Mouse (Mus musculus) midbrain, embryonic 14.5 days (tissue): ENCODE results near the gene Prn. TPM values are rescaled to one million over a fixed set of nuclear protein-coding genes. Genes with fewer than 3 reads are reported as not detected.

ENCODE experiments used
- ATAC-seq: fragments of 200-750 bp; cut with Nextera tagmentation; 2 replicates; pipeline ENCODE4 v1.8.0; 2017; ENCODE audit warnings: moderate number of reproducible peaks, moderate library complexity; ENCODE audit not compliant: low FRiP score, low TSS enrichment
- DNase-seq: peaks from one replicate; pipeline ENCODE4 v3.0.0-alpha.2; 2015
- H3K27ac ChIP-seq: fragments of 300-500 bp; sonication (generic); replicated peaks from 2 replicates; pipeline ENCODE4 v1.5.1; 2014; ENCODE audit warnings: mild to moderate bottlenecking, low read depth, low read length, moderate library complexity
- H3K27me3 ChIP-seq: fragments of 300-500 bp; sonication (generic); 2 replicates; pipeline ENCODE4 v1.6.1; 2014; ENCODE audit warnings: low read length, control low read depth, mixed read lengths; ENCODE audit not compliant: control insufficient read depth, insufficient read depth
- H3K36me3 ChIP-seq: fragments of 300-500 bp; sonication (generic); 2 replicates; pipeline ENCODE4 v1.6.1; 2014; ENCODE audit warnings: low read length, control low read depth; ENCODE audit not compliant: control insufficient read depth, insufficient read depth
- H3K4me1 ChIP-seq: fragments of 300-500 bp; sonication (generic); 2 replicates; pipeline ENCODE4 v1.6.1; 2014; ENCODE audit warnings: mild to moderate bottlenecking, antibody characterized with exemption, low read length, control low read depth; ENCODE audit not compliant: control insufficient read depth, insufficient read depth
- H3K4me2 ChIP-seq: fragments of 300-500 bp; sonication (generic); 2 replicates; pipeline ENCODE4 v1.6.1; 2014; ENCODE audit warnings: mild to moderate bottlenecking, low read length, moderate library complexity
- H3K4me3 ChIP-seq: fragments of 300-500 bp; sonication (generic); replicated peaks from 2 replicates; pipeline ENCODE4 v1.5.1; 2014; ENCODE audit warnings: low read depth, low read length
- H3K9ac ChIP-seq: fragments of 300-500 bp; sonication (generic); replicated peaks from 2 replicates; pipeline ENCODE4 v1.6.1; 2014; ENCODE audit warnings: mild to moderate bottlenecking, low read length, moderate library complexity
- H3K9me3 ChIP-seq: fragments of 300-500 bp; sonication (generic); 2 replicates; pipeline ENCODE4 v1.6.1; 2016; ENCODE audit warnings: low read length, control low read depth, mixed read lengths; ENCODE audit not compliant: control insufficient read depth
- WGBS: fragments of 180-500 bp; shearing (Covaris S2); extraction: QIAGEN DNeasy Blood & Tissue Kit; methylation state at CpG from one replicate; pipeline ENCODE4 v1.1.7; 2014; 5-methylcytosine and 5-hydroxymethylcytosine counted together
- polyA plus RNA-seq: library from polyadenylated mRNA; unstranded; fragments of >200 nt; fragmentation: Nextera tagmentation; extraction: Ambion mirVana; gene quantifications from 2 replicates; pipeline ENCODE4 v1.2.1, GENCODE M21; 2014

The Prn gene
- polyA plus RNA-seq, 1 experiment from 2014 or later = not detected

- Histone ChIP-seq H3K9me3 (no peaks in the 10 kb centered on the region), H3K36me3 (no peaks in the 10 kb centered on the region), H3K27me3 (no peaks in the 10 kb centered on the region), H3K27ac (no peak overlapping the region), H3K4me1 (no peaks in the 10 kb centered on the region), H3K9ac (no peak overlapping the region), H3K4me3 (no peak overlapping the region), H3K4me2 (no peak overlapping the region)
- DNase-seq = no peak
- no peak for ATAC-seq
- 55% methylated on average over 8 of the region's 8 CpGs for WGBS
Measured at GRCm38 (mm10) chr2:131902867-131903266, 6.9 kb upstream of the Prn start.

- no peaks in the 10 kb centered on the region for H3K27me3 ChIP-seq
- ATAC-seq = no peak
- 58% methylated on average over 5 of the region's 5 CpGs for WGBS
- H3K4me3 ChIP-seq = no peak overlapping the region
- no peaks in the 10 kb centered on the region for H3K4me1 ChIP-seq
- no peak overlapping the region for H3K9ac ChIP-seq
- H3K9me3 ChIP-seq = no peaks in the 10 kb centered on the region
- no peaks in the 10 kb centered on the region for H3K36me3 ChIP-seq
- no peak for DNase-seq
- no peak overlapping the region for H3K4me2 ChIP-seq
- no peak overlapping the region for H3K27ac ChIP-seq
Measured at GRCm38 (mm10) chr2:131905025-131905424, 4.7 kb upstream of the Prn start.

GRCm38 (mm10) chr2:131905776-131906175, 4.0 kb upstream of the Prn start:
- Histone ChIP-seq H3K36me3 (no peaks in the 10 kb centered on the region), H3K9ac (no peak overlapping the region), H3K4me2 (no peak overlapping the region), H3K4me3 (no peak overlapping the region), H3K27me3 (no peaks in the 10 kb centered on the region), H3K4me1 (0 out of 2 replicates have a peak, but pooled peaks cover 2% of the 10 kb centered on the region), H3K27ac (no peak overlapping the region), H3K9me3 (no peaks in the 10 kb centered on the region)
- ATAC-seq (no peak), DNase-seq (no peak)
- 82% methylated on average over 6 of the region's 6 CpGs for WGBS

GRCm38 (mm10) chr2:131906266-131906665, 3.5 kb upstream of the Prn start:
- Histone ChIP-seq H3K27ac (no peak overlapping the region), H3K27me3 (no peaks in the 10 kb centered on the region), H3K9me3 (no peaks in the 10 kb centered on the region), H3K4me2 (no peak overlapping the region), H3K4me1 (peaks cover 6% of the 10 kb centered on the region), H3K36me3 (no peaks in the 10 kb centered on the region), H3K9ac (no peak overlapping the region), H3K4me3 (no peak overlapping the region)
- DNase-seq (no peak), ATAC-seq (no peak)
- 90% methylated on average over 3 of the region's 3 CpGs for WGBS

GRCm38 (mm10) chr2:131906846-131907245, 2.9 kb upstream of the Prn start:
- no peaks in the 10 kb centered on the region for H3K27me3 ChIP-seq
- no peaks in the 10 kb centered on the region for H3K9me3 ChIP-seq
- no peak overlapping the region for H3K4me2 ChIP-seq
- H3K27ac ChIP-seq = no peak overlapping the region
- DNase-seq (no peak), ATAC-seq (no peak)
- no peak overlapping the region for H3K4me3 ChIP-seq
- H3K9ac ChIP-seq = no peak overlapping the region
- 82% methylated on average over 1 of the region's 1 CpGs for WGBS
- H3K4me1 ChIP-seq = peaks cover 12% of the 10 kb centered on the region
- no peaks in the 10 kb centered on the region for H3K36me3 ChIP-seq

- ATAC-seq (no peak), DNase-seq (no peak)
- H3K27me3 ChIP-seq = no peaks in the 10 kb centered on the region
- H3K4me1 ChIP-seq = peaks cover 16% of the 10 kb centered on the region
- no peak overlapping the region for H3K27ac ChIP-seq
- no peak overlapping the region for H3K4me3 ChIP-seq
- no peaks in the 10 kb centered on the region for H3K9me3 ChIP-seq
- H3K9ac ChIP-seq = no peak overlapping the region
- no peaks in the 10 kb centered on the region for H3K36me3 ChIP-seq
- H3K4me2 ChIP-seq = no peak overlapping the region
- WGBS = 84% methylated on average over 5 of the region's 5 CpGs
Measured at GRCm38 (mm10) chr2:131907311-131907710, 2.4 kb upstream of the Prn start.

GRCm38 (mm10) chr2:131908351-131908861, 1.4 kb upstream of the Prn start:
- Histone ChIP-seq H3K9me3 (no peaks in the 10 kb centered on the region), H3K36me3 (no peaks in the 10 kb centered on the region), H3K4me2 (no peak overlapping the region), H3K4me3 (no peak overlapping the region), H3K27ac (no peak overlapping the region), H3K9ac (no peak overlapping the region), H3K4me1 (peaks cover 17% of the 10 kb centered on the region), H3K27me3 (no peaks in the 10 kb centered on the region)
- ATAC-seq = no peak
- 84% methylated on average over 7 of the region's 7 CpGs for WGBS
- DNase-seq = no peak

- no peaks in the 10 kb centered on the region for H3K27me3 ChIP-seq
- WGBS = 73% methylated on average over 1 of the region's 1 CpGs
- H3K27ac ChIP-seq = no peak overlapping the region
- H3K36me3 ChIP-seq = 0 out of 2 replicates have a peak, but pooled peaks cover 3% of the 10 kb centered on the region
- H3K4me3 ChIP-seq = no peak overlapping the region
- H3K4me2 ChIP-seq = peak overlapping the region; percentile 67
- DNase-seq = no peak
- no peaks in the 10 kb centered on the region for H3K9me3 ChIP-seq
- H3K4me1 ChIP-seq = peaks cover 17% of the 10 kb centered on the region
- no peak for ATAC-seq
- H3K9ac ChIP-seq = no peak overlapping the region
Measured at GRCm38 (mm10) chr2:131908906-131909305, 851 bp upstream of the Prn start.

- Histone ChIP-seq H3K36me3 (peaks cover 5% of the 10 kb centered on the region; the same call in 1 of the 2 replicates), H3K27ac (no peak overlapping the region), H3K9ac (peak overlapping the region; percentile 95), H3K27me3 (no peaks in the 10 kb centered on the region), H3K4me2 (peak overlapping the region; percentile 67), H3K4me1 (peaks cover 17% of the 10 kb centered on the region), H3K9me3 (no peaks in the 10 kb centered on the region), H3K4me3 (peak overlapping the region; percentile 75)
- DNase-seq (no peak), ATAC-seq (no peak)
- 54% methylated on average over 2 of the region's 2 CpGs for WGBS
Measured at GRCm38 (mm10) chr2:131910847-131911246, 1.1 kb downstream of the Prn start.
